Mouse (Mus musculus): Measurements from ENCODE around the gene Arrdc5. TPM values are rescaled to one million over a fixed set of nuclear protein-coding genes. Genes with fewer than 3 reads are reported as not detected.

Arrdc5 gene
- polyA plus RNA-seq, 1 experiment from 2014 or later, result not detected

GRCm38 (mm10) chr17:56302363-56302996, 2.4 kb upstream of the Arrdc5 start:
- no peaks in the 10 kb centered on the region for H3K9me3 ChIP-seq
- no peak overlapping the region for H3K9ac ChIP-seq
- peaks cover 30% of the 10 kb centered on the region for H3K4me1 ChIP-seq
- peak overlapping the region; percentile 98; the same call in 1 of the 2 replicates for H3K4me2 ChIP-seq
- H3K27me3 ChIP-seq (replicated peaks), result no peaks in the 10 kb centered on the region
- ATAC-seq (replicated peaks), result no peak
- H3K36me3 ChIP-seq (replicated peaks), result no peaks in the 10 kb centered on the region
- H3K4me3 ChIP-seq, result no peak overlapping the region
- WGBS, result 17% methylated on average over 13 of the region's 13 CpGs
- H3K27ac ChIP-seq, result no peak overlapping the region

GRCm38 (mm10) chr17:56298238-56298637, 1.8 kb downstream of the Arrdc5 start:
- Histone ChIP-seq H3K4me1 (peaks cover 7% of the 10 kb centered on the region), H3K9me3 (no peaks in the 10 kb centered on the region), H3K9ac (no peak overlapping the region), H3K27ac (no peak overlapping the region), H3K27me3 (replicated peaks) (no peaks in the 10 kb centered on the region), H3K36me3 (replicated peaks) (no peaks in the 10 kb centered on the region), H3K4me2 (no peak overlapping the region), H3K4me3 (no peak overlapping the region)
- WGBS, result 100% methylated on average over 1 of the region's 1 CpGs
- ATAC-seq (replicated peaks), result no peak

GRCm38 (mm10) chr17:56296201-56296600, 3.9 kb downstream of the Arrdc5 start:
- Histone ChIP-seq H3K36me3 (replicated peaks) (no peaks in the 10 kb centered on the region), H3K27me3 (replicated peaks) (no peaks in the 10 kb centered on the region), H3K9me3 (no peaks in the 10 kb centered on the region), H3K4me1 (peaks cover 4% of the 10 kb centered on the region), H3K4me3 (no peak overlapping the region), H3K27ac (no peak overlapping the region), H3K9ac (no peak overlapping the region), H3K4me2 (no peak overlapping the region)
- ATAC-seq (replicated peaks), result no peak
- WGBS, result 73% methylated on average over 1 of the region's 1 CpGs

GRCm38 (mm10) chr17:56294241-56294640, 5.8 kb downstream of the Arrdc5 start:
- Histone ChIP-seq H3K27ac (no peak overlapping the region), H3K9me3 (no peaks in the 10 kb centered on the region), H3K9ac (no peak overlapping the region), H3K36me3 (replicated peaks) (no peaks in the 10 kb centered on the region), H3K4me3 (no peak overlapping the region), H3K27me3 (replicated peaks) (no peaks in the 10 kb centered on the region), H3K4me2 (no peak overlapping the region), H3K4me1 (peaks cover 23% of the 10 kb centered on the region)
- WGBS, result 92% methylated on average over 19 of the region's 19 CpGs
- no peak for ATAC-seq (replicated peaks)

- Histone ChIP-seq H3K27ac (no peak overlapping the region), H3K4me2 (no peak overlapping the region), H3K36me3 (replicated peaks) (no peaks in the 10 kb centered on the region), H3K9me3 (no peaks in the 10 kb centered on the region), H3K27me3 (replicated peaks) (no peaks in the 10 kb centered on the region), H3K9ac (no peak overlapping the region), H3K4me3 (no peak overlapping the region), H3K4me1 (peaks cover 24% of the 10 kb centered on the region)
- WGBS, result 88% methylated on average over 1 of the region's 1 CpGs
- no peak for ATAC-seq (replicated peaks)
Measured at GRCm38 (mm10) chr17:56293291-56293690, 6.8 kb downstream of the Arrdc5 start.

- Histone ChIP-seq H3K9ac (no peak within 1 kb of the TSS), H3K4me1 (peaks cover 24% of the 10 kb centered on the region), H3K4me2 (no peak within 1 kb of the TSS), H3K36me3 (replicated peaks) (no peaks in the 10 kb centered on the region), H3K9me3 (no peaks in the 10 kb centered on the region), H3K27ac (no peak within 1 kb of the TSS), H3K27me3 (replicated peaks) (no peaks in the 10 kb centered on the region), H3K4me3 (no peak within 1 kb of the TSS)
- WGBS, result 85% methylated on average over 4 of the region's 4 CpGs
- no peak for ATAC-seq (replicated peaks)
Measured at GRCm38 (mm10) chr17:56292531-56293222, 7.4 kb downstream of the Arrdc5 start, which contains the start of gene Plin3. Gene Plin3, minus strand, starts transcription at chr17:56292873.

GRCm38 (mm10) chr17:56291826-56292475, 8.1 kb downstream of the Arrdc5 start:
- Histone ChIP-seq H3K27me3 (replicated peaks) (no peaks in the 10 kb centered on the region), H3K36me3 (replicated peaks) (no peaks in the 10 kb centered on the region), H3K9me3 (no peaks in the 10 kb centered on the region), H3K4me2 (no peak overlapping the region), H3K4me3 (no peak overlapping the region), H3K9ac (no peak overlapping the region), H3K4me1 (peaks cover 24% of the 10 kb centered on the region), H3K27ac (no peak overlapping the region)
- WGBS, result 50% methylated on average over 7 of the region's 7 CpGs
- no peak for ATAC-seq (replicated peaks)

GRCm38 (mm10) chr17:56291171-56291511, 8.9 kb downstream of the Arrdc5 start:
- Histone ChIP-seq H3K9ac (no peak overlapping the region), H3K36me3 (replicated peaks) (no peaks in the 10 kb centered on the region), H3K27me3 (replicated peaks) (no peaks in the 10 kb centered on the region), H3K9me3 (no peaks in the 10 kb centered on the region), H3K4me3 (peak overlapping the region; percentile 19), H3K27ac (peak overlapping the region; percentile 51), H3K4me1 (peaks cover 24% of the 10 kb centered on the region), H3K4me2 (peak overlapping the region; percentile 45)
- WGBS, result 0% methylated on average over 16 of the region's 16 CpGs
- peak; percentile 86 for ATAC-seq (replicated peaks)

- peaks cover 24% of the 10 kb centered on the region for H3K4me1 ChIP-seq
- H3K4me2 ChIP-seq, result peak overlapping the region; percentile 45
- H3K4me3 ChIP-seq, result peak overlapping the region; percentile 25
- 4% methylated on average over 17 of the region's 17 CpGs for WGBS
- H3K27me3 ChIP-seq (replicated peaks), result no peaks in the 10 kb centered on the region
- peak; percentile 67 for ATAC-seq (replicated peaks)
- no peaks in the 10 kb centered on the region for H3K9me3 ChIP-seq
- H3K9ac ChIP-seq, result no peak overlapping the region
- no peaks in the 10 kb centered on the region for H3K36me3 ChIP-seq (replicated peaks)
- peak overlapping the region; percentile 51 for H3K27ac ChIP-seq
Measured at GRCm38 (mm10) chr17:56290388-56291170, 9.5 kb downstream of the Arrdc5 start.

GRCm38 (mm10) chr17:56289371-56290331, 10.4 kb downstream of the Arrdc5 start:
- Histone ChIP-seq H3K4me3 (peak overlapping the region; percentile 25), H3K36me3 (replicated peaks) (no peaks in the 10 kb centered on the region), H3K9ac (peak overlapping the region; percentile 15; the same call in 1 of the 2 replicates), H3K9me3 (no peaks in the 10 kb centered on the region), H3K4me2 (peak overlapping the region; percentile 45), H3K27ac (peak overlapping the region; percentile 51), H3K4me1 (peaks cover 24% of the 10 kb centered on the region), H3K27me3 (replicated peaks) (no peaks in the 10 kb centered on the region)
- 3% methylated on average over 23 of the region's 23 CpGs for WGBS
- no peak; the same call in 1 of the 2 replicates for ATAC-seq (replicated peaks)

- no peak for ATAC-seq (replicated peaks)
Measured at GRCm38 (mm10) chr17:56288866-56289265, 11.2 kb downstream of the Arrdc5 start.

More at GRCm38 (mm10) chr17:56288866-56289265, 11.2 kb downstream of the Arrdc5 start:
- Histone ChIP-seq H3K9me3 (no peaks in the 10 kb centered on the region), H3K4me1 (peaks cover 24% of the 10 kb centered on the region), H3K27ac (peak overlapping the region; percentile 51; the same call in 1 of the 2 replicates), H3K4me2 (no peak overlapping the region), H3K27me3 (replicated peaks) (no peaks in the 10 kb centered on the region), H3K4me3 (no peak overlapping the region), H3K9ac (no peak overlapping the region), H3K36me3 (replicated peaks) (no peaks in the 10 kb centered on the region)
- 48% methylated on average over 3 of the region's 3 CpGs for WGBS
